Mouse (Mus musculus) telencephalon, adult 2 months (tissue): Measurements from ENCODE around the gene Wars.

ENCODE experiments used
- DNase-seq: peaks from one replicate; pipeline ENCODE4 v3.0.0-alpha.2; 2011; ENCODE audit warnings: low read depth, low spot score

The Wars gene

DNA sequence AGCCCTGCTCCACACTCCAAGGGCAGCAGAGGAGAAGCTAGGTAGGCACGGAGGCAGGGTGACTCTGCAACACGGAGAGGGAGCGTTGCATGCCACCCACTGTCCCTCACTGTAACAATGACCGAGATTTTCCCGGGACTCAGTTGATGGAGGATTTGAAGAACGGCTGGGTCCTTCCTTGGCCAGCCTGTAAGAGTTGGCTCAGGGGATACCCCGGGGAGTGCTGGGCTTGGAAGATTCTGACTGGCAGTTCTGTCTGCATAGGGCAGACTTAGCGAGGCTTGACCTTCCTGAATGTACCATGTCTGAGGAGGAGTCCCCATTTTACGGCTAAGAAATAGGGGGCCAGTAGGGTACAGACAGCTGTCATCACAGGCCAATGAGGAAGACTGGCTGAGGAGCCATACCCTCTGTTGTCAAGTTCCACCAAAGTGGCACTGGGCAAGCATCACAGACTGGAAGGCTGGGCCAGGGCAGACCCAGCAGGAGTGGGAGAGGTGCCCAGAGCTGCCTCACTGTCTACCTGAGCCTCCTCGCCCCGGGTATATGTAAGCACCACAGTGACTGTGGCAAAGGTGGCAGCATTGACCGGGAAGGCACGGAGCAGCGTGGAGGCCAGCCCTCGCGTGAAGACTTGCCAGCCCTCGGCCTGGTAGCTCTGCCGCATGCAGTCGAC is 67.6 kb downstream of the Wars start:
- DNase-seq: no peak

GRCm38 (mm10) chr12:108825561-108826224 is 68.3 kb downstream of the Wars start:
- no peak for DNase-seq

DNA sequence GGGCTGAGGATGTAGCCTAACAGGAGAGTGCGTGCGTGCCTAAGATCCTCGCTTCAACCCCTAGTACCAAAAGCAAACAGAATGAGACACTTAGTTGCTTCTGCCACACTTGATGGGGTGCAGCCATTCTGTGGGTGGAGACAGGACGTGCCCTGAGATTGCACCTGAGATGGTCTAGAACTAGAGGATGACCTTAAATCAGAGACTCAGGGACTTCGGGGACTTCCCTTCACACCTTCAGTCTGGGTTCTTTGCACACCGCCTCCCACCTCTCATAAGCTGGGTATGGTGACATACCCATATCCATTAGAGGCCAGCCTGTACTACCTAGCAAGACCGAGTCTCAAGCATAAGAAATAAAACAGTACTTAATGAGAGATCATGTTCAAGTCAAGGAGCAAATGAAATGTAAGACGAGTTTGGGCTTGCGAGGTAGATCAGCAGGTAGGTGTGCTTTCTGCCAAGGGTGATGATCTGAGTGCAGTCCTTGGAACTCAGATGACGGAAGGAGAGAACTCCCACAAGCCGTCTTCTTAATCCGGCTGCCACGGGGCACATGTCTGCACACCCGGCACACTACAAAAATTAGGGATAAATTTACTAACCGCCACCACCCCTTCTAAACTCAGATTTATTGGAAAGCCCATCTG is 69.6 kb downstream of the Wars start:
- no peak for DNase-seq

GRCm38 (mm10) chr12:108823036-108823435 is 70.9 kb downstream of the Wars start:
- no peak for DNase-seq

DNA sequence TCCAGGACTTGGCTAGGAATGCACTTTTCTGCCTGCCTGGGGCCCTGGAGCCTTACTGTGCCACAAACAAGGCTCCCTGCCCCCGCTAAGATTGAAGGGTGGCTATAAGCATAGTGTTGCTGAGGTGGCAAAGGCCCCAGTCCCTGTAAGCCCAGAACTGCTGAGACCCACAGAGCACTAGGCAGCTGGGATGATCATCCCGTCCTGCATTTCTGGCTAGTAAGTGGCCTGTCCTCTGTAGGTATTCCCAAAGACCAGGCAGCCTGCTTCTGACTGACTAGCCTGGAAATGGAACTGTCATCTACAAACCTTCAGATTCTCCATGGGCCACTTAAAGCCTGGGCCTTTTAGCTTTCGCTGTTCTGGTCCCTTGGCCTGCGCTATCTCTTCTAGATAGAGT is 73.5 kb downstream of the Wars start:
- DNase-seq: no peak

DNA sequence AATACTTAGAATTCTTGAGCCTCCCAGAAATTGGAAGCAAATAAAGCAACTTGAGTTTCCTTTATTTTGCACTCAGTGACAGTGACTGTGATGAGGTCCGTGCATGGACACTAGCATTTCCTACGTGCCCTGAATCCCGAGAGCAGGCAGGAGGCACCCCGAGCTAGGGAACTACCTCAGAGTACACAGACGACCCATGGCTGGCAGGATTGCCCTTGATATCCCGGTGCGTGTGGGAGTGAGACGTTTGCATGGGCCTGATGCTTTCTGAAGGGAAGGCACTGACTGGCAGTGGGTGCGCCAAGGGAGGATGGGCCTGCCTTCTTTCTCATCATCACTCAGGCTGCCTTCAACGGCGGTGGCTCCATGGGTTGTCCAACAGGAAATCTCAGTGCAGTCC is 77.4 kb downstream of the Wars start:
- no peak for DNase-seq

- no peak for DNase-seq
Observed at GRCm38 (mm10) chr12:108814470-108814869, 79.5 kb downstream of the Wars start.

GRCm38 (mm10) chr12:108812463-108812862 is 81.5 kb downstream of the Wars start:
- no peak for DNase-seq

GRCm38 (mm10) chr12:108811133-108811532 is 82.8 kb downstream of the Wars start:
- DNase-seq: no peak

DNA sequence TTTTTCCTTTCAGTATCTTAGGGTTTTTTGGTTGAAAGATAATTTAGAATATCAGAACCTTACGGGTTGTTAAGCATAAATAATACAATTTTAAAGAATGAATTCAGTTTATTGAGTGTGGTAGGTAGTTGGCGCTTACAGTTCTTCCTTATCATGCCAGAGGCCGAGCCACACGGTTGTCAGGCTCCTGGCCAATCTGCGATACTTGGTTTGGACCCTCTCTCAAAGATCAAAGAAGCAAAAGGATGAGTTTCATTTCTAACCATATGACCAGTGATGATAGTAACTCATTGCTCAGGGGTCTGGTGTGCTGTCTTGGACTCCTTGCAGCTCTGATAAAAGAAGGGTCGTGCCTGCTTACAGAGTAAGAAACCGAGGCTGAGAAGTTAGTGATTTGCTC is 83.7 kb downstream of the Wars start:
- no peak for DNase-seq
